Mouse (Mus musculus) midbrain, embryonic 12.5 days (tissue): ENCODE data around the gene AC129217.1. TPM values are rescaled to one million over a fixed set of nuclear protein-coding genes. Genes with fewer than 3 reads are reported as not detected.

Source experiments
- ATAC-seq: fragments of 200-750 bp; cut with Nextera tagmentation; 2 replicates; pipeline ENCODE4 v1.8.0; 2017; ENCODE audit warnings: low read depth, moderate TSS enrichment, moderate library complexity; ENCODE audit not compliant: low FRiP score
- H3K27ac ChIP-seq: fragments of 300-500 bp; sonication (generic); replicated peaks from 2 replicates; pipeline ENCODE4 v1.5.1; 2016; ENCODE audit warnings: mild to moderate bottlenecking
- H3K27me3 ChIP-seq: fragments of 300-500 bp; sonication (generic); 2 replicates; pipeline ENCODE4 v1.6.1; 2016; ENCODE audit warnings: mild to moderate bottlenecking
- H3K36me3 ChIP-seq: fragments of 300-500 bp; sonication (generic); 2 replicates; pipeline ENCODE4 v1.6.1; 2016
- H3K4me1 ChIP-seq: fragments of 300-500 bp; sonication (generic); 2 replicates; pipeline ENCODE4 v1.6.1; 2016
- H3K4me2 ChIP-seq: fragments of 300-500 bp; sonication (generic); replicated peaks from 2 replicates; pipeline ENCODE4 v1.6.1; 2016; ENCODE audit warnings: mild to moderate bottlenecking, moderate library complexity
- H3K4me3 ChIP-seq: fragments of 300-500 bp; sonication (generic); 2 replicates; pipeline ENCODE4 v1.5.1; 2016; ENCODE audit warnings: mild to moderate bottlenecking
- H3K9ac ChIP-seq: fragments of 300-500 bp; sonication (generic); replicated peaks from 2 replicates; pipeline ENCODE4 v1.6.1; 2016; ENCODE audit warnings: mild to moderate bottlenecking, moderate library complexity
- H3K9me3 ChIP-seq: fragments of 300-500 bp; sonication (generic); 2 replicates; pipeline ENCODE4 v1.6.1; 2016; ENCODE audit warnings: mild to moderate bottlenecking
- WGBS: fragments of 180-500 bp; shearing (Covaris S2); methylation state at CpG from one replicate; pipeline ENCODE4 v1.1.7; 2016; 5-methylcytosine and 5-hydroxymethylcytosine counted together
- polyA plus RNA-seq: library from polyadenylated mRNA; unstranded; fragments of >200 nt; fragmentation: Nextera tagmentation; extraction: Ambion mirVana; gene quantifications from 2 replicates; pipeline ENCODE4 v1.2.1, GENCODE M21; 2016

Gene AC129217.1
- not detected in 2 replicates for polyA plus RNA-seq

DNA sequence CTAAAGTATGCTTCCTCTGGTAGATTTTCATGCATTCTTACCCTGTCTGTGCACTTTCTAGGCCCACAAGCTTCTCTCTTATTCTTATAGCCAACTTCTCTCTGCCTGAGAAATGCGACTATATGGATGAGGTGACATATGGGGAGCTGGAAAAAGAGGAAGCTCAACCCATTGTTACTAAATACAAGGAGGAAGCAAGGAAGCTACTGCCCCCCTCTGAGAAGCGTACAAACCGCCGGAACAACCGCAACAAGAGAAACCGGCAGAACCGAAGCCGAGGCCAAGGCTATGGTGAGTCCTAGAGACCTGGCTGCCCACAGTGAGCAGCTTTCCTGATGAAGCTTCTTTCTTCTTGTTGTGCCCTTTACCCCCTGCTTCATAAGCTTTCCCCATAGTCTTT, at the start of gene AC129217.1:
Gene AC129217.1 (plus strand): TSS at position 114 of the 400 bp plus-strand sequence.
- Histone ChIP-seq H3K27ac (no peak within 1 kb of the TSS), H3K4me1 (no peaks in the 10 kb centered on the region), H3K9ac (no peak within 1 kb of the TSS), H3K4me3 (no peak within 1 kb of the TSS), H3K36me3 (peaks cover 98% of the 10 kb centered on the region), H3K9me3 (no peaks in the 10 kb centered on the region), H3K4me2 (no peak within 1 kb of the TSS), H3K27me3 (no peaks in the 10 kb centered on the region)
- WGBS: 90% methylated on average over 8 of the region's 8 CpGs
- ATAC-seq: no peak

GRCm38 (mm10) chr19:8786008-8786781, 43.4 kb upstream of the AC129217.1 start, which contains the start of gene Taf6l:
Gene Taf6l, minus strand, starts transcription at chr19:8786417.
- peaks cover 15% of the 10 kb centered on the region for H3K4me1 ChIP-seq
- no peaks in the 10 kb centered on the region for H3K9me3 ChIP-seq
- peak within 1 kb of the TSS; percentile 67 for H3K27ac ChIP-seq
- H3K27me3 ChIP-seq: no peaks in the 10 kb centered on the region
- peak; percentile 99 for ATAC-seq
- peaks cover 32% of the 10 kb centered on the region for H3K36me3 ChIP-seq
- H3K9ac ChIP-seq: peak within 1 kb of the TSS; percentile 76
- peak within 1 kb of the TSS; percentile 79 for H3K4me3 ChIP-seq
- under 1% methylated on average over 31 of the region's 32 CpGs for WGBS
- H3K4me2 ChIP-seq: peak within 1 kb of the TSS; percentile 69

DNA sequence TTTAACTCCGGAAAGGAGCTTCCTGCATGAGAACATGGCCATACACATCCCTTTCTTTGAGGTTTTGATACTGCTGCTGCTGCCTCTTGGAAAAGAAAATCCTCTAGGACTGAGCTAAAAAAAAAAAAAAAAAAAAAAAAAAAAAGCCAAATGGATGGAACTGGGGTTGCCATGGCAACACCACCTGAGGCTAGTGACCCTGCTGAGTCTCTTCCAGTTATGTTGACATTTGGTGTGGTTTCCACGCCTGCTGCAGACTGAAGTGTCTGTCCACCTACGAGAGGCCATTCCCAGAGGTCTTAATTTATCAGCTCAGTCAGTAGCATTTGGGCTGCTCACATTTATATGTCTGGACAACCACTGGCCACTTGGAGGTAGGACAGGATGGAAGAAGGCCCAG, 41.1 kb upstream of the AC129217.1 start:
- no peak overlapping the region for H3K4me3 ChIP-seq
- ATAC-seq: no peak
- no peaks in the 10 kb centered on the region for H3K27me3 ChIP-seq
- no peak overlapping the region for H3K9ac ChIP-seq
- peak overlapping the region; percentile 70 for H3K27ac ChIP-seq
- H3K36me3 ChIP-seq: peaks cover 22% of the 10 kb centered on the region
- H3K4me1 ChIP-seq: peaks cover 15% of the 10 kb centered on the region
- 20% methylated on average over 3 of the region's 3 CpGs for WGBS
- H3K4me2 ChIP-seq: no peak overlapping the region
- H3K9me3 ChIP-seq: no peaks in the 10 kb centered on the region

DNA sequence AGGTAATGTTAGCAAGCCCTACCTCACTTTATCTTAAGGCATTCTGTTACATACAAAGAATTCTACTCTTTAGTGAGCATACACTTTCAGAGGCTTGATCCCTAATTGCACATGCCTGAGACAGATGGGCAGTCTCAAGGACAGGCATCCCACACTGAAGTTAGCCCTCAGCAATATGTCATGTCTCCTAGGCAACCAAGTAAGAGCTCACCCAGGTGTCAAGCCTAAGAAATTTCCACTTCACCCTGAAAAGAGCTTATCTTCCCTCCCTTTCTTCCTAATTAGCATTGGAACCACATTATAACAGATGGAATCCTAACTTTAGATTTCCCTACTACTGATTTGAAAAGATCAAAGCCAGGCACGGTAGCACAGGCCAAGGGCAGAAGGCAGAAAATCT, 40.4 kb upstream of the AC129217.1 start:
- Histone ChIP-seq H3K4me1 (peaks cover 15% of the 10 kb centered on the region), H3K4me3 (no peak overlapping the region), H3K27me3 (no peaks in the 10 kb centered on the region), H3K9me3 (no peaks in the 10 kb centered on the region), H3K27ac (peak overlapping the region; percentile 70), H3K36me3 (peaks cover 22% of the 10 kb centered on the region), H3K9ac (no peak overlapping the region), H3K4me2 (no peak overlapping the region)
- ATAC-seq: no peak
- WGBS: 39% methylated on average over 1 of the region's 1 CpGs

DNA sequence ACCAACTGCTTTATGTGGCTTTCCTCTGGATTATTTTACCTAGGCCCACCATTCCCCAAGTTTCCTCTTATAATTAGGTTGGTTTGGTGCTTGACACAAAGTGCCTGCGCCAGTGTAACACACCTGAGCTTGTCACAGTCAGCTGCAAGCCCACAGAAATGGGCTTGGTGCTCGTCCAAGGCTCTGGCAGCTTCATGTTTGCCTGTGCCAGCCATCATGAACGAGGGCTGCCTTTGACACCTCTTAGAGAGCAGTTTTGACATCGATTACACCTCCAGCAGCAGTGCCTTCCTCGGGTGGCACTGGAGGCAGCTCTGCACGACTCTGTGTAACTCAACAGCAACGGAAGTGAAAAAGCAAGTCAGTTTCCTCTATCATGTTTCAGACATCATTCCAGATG, 39.4 kb upstream of the AC129217.1 start:
- H3K27me3 ChIP-seq: no peaks in the 10 kb centered on the region
- no peaks in the 10 kb centered on the region for H3K9me3 ChIP-seq
- no peak overlapping the region for H3K4me3 ChIP-seq
- peaks cover 14% of the 10 kb centered on the region for H3K4me1 ChIP-seq
- H3K4me2 ChIP-seq: no peak overlapping the region
- no peak overlapping the region for H3K9ac ChIP-seq
- 0 out of 2 replicates have a peak overlapping the region, but pooled peaks have one; percentile 39 for H3K27ac ChIP-seq
- 87% methylated on average over 7 of the region's 7 CpGs for WGBS
- H3K36me3 ChIP-seq: peaks cover 32% of the 10 kb centered on the region
- no peak for ATAC-seq

DNA sequence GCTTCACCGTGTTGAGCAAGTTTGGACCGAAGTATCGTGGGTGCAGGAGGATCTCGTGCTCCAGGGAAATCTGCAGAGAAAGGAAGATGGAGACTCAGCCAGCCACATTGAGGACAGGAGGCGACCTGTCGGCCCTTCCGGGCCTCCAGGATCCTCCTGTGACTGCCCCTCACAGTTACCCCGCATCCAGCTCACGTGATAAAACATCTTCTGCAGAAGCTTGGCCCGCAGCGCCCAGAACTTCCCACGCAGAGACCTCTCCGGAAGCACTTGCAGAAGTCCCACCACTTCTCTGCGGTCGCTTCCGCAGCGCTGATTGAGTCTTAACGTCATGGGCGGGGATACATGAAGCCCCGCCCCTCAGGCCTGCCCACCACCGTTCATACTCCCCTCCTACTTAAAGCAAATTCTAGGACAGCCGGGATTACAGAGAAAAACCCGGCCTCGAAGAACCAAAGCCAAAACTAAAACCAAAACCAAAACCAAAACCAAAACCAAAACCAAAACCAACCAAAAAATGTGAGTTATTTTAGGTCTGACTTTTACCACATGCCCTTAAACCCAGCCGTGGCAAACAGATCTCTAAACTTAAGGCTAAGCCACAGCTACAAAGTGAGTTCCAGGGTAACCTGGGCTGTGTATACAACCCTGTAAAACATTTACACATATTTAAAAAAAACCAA, 31.2 kb upstream of the AC129217.1 start, which contains the start of gene Polr2g:
Gene Polr2g (minus strand): TSS at position 314 of the 683 bp plus-strand sequence.
- Histone ChIP-seq H3K27me3 (peaks cover 4% of the 10 kb centered on the region; the same call in 1 of the 2 replicates), H3K4me1 (peaks cover 26% of the 10 kb centered on the region), H3K4me3 (peak within 1 kb of the TSS; percentile 78), H3K9me3 (no peaks in the 10 kb centered on the region), H3K36me3 (peaks cover 25% of the 10 kb centered on the region), H3K27ac (peak within 1 kb of the TSS; percentile 61), H3K9ac (peak within 1 kb of the TSS; percentile 81), H3K4me2 (peak within 1 kb of the TSS; percentile 93)
- ATAC-seq: peak; percentile 70
- 2% methylated on average over 25 of the region's 25 CpGs for WGBS

- Histone ChIP-seq H3K36me3 (peaks cover 20% of the 10 kb centered on the region), H3K4me2 (peak overlapping the region; percentile 93), H3K9ac (no peak overlapping the region; the same call in 1 of the 2 replicates), H3K9me3 (no peaks in the 10 kb centered on the region), H3K27ac (no peak overlapping the region), H3K4me3 (no peak overlapping the region), H3K27me3 (peaks cover 4% of the 10 kb centered on the region; the same call in 1 of the 2 replicates), H3K4me1 (peaks cover 28% of the 10 kb centered on the region)
- no peak for ATAC-seq
Observed at GRCm38 (mm10) chr19:8798947-8799315, 30.6 kb upstream of the AC129217.1 start.

DNA sequence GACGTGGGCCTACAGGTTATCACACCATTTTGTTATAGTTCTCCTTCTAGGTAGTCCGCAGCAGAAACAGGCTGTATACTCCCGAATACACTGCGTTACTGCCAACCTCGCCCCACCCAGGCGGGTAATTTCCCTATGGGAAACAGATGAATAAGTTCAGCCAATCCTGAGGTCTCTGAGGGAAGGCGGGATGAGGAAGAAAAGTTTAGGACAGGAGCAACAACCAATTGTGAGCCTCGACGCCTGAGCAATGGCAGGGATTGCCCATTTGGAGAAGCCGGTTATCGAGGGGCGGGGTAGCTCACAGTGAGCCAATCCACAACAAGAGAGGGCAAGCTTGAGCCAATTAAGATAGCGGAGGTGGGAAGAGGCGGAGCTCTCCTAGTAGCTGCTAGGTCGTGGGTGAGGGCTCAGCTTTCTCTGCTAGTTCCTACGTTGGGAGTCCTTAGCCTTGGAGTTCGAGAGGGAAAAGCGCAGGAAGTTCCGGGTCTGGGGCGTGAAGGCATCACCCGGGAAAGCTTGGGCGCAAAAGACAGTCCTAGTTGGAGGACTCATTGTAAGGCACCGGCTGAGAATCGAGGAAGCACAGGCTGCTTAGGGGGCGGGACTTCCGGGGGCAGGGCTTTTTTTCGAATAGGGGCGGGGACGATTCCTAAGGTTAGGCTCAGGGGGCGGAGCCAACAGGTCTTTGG, 27.3 kb upstream of the AC129217.1 start, which contains the start of gene Zbtb3:
Gene Zbtb3 (plus strand): TSS at position 426 of the 692 bp plus-strand sequence.
- Histone ChIP-seq H3K4me3 (peak within 1 kb of the TSS; percentile 66), H3K9me3 (no peaks in the 10 kb centered on the region), H3K36me3 (peaks cover 28% of the 10 kb centered on the region), H3K27ac (peak within 1 kb of the TSS; percentile 88), H3K9ac (peak within 1 kb of the TSS; percentile 52), H3K4me2 (peak within 1 kb of the TSS; percentile 59), H3K4me1 (peaks cover 25% of the 10 kb centered on the region), H3K27me3 (peaks cover 4% of the 10 kb centered on the region; the same call in 1 of the 2 replicates)
- under 1% methylated on average over 30 of the region's 30 CpGs for WGBS
- ATAC-seq: peak; percentile 97

DNA sequence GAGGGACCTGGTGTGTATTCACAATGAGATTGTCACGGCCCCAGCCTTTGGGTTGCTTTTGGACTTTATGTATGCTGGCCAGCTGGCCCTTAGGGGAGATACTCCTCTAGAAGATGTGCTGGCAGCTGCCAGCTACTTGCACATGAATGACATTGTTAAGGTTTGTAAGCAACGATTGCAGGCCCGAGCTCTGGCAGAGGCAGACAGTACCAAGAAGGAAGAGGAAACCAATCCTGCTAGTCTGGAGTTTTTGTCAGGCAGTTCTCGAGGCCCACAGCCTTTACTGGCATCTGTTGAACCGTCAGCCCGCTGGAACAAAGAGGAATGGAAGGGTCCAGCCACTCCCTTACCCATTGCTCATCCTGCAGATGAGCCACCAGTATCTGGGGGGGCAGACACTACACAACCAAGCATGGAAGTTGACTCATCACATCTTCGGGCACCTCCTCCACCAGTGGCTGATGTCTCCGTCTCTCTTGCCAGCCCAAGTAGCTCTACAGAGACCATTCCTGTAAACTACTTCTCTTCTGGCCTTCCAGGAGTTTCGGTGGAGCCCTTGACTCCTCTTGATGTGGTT, 26.3 kb upstream of the AC129217.1 start:
- H3K36me3 ChIP-seq: peaks cover 38% of the 10 kb centered on the region

DNA sequence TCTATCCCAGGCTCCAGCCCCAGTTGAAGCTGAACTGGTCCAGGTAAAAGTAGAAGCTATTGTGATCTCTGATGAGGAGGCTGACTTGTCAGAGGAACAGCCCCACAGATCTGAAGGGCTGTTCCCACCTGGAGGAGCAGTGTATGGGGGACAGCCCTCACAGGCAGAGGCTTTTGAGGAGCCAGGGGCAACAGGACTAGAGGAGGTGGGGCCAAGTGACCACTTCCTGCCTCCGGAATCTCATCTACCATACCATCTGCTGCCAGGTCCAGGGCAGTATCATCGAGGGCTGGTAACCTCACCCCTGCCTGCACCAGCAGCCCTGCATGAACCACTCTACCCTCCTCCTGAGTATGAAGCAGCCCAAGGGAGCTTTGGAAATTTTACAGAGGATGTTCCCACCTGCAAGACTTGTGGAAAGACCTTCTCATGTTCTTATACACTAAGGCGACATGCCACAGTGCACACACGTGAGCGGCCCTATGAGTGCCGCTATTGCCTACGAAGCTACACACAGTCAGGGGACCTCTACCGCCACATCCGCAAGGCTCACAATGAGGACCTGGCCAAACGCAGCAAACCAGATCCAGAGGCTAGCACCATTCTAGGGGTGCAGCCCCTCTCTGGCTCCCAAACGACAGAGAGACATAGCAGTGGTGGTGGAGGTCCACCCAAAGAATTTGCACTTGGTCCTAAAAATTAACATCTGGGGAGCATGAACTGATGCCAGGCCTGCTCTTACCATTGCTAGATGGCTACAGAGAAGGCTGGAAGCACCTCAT, 25.5 kb upstream of the AC129217.1 start:
- H3K27ac ChIP-seq: no peak overlapping the region
- H3K27me3 ChIP-seq: peaks cover 4% of the 10 kb centered on the region; the same call in 1 of the 2 replicates
- no peak overlapping the region for H3K9ac ChIP-seq
- no peak for ATAC-seq
- no peak overlapping the region for H3K4me2 ChIP-seq
- no peaks in the 10 kb centered on the region for H3K9me3 ChIP-seq
- H3K4me3 ChIP-seq: no peak overlapping the region
- WGBS: 93% methylated on average over 11 of the region's 11 CpGs
- H3K36me3 ChIP-seq: peaks cover 45% of the 10 kb centered on the region
- H3K4me1 ChIP-seq: peaks cover 14% of the 10 kb centered on the region

More for the DNA sequence above, 26.3 kb upstream of the AC129217.1 start:
- peaks cover 19% of the 10 kb centered on the region for H3K4me1 ChIP-seq
- H3K4me3 ChIP-seq: peak overlapping the region; percentile 66
- ATAC-seq: no peak
- 90% methylated on average over 9 of the region's 9 CpGs for WGBS
- H3K27ac ChIP-seq: peak overlapping the region; percentile 88; the same call in 1 of the 2 replicates
- 0 out of 2 replicates have a peak overlapping the region, but pooled peaks have one; percentile 50 for H3K9ac ChIP-seq
- H3K27me3 ChIP-seq: peaks cover 4% of the 10 kb centered on the region; the same call in 1 of the 2 replicates
- peak overlapping the region; percentile 59 for H3K4me2 ChIP-seq
- H3K9me3 ChIP-seq: no peaks in the 10 kb centered on the region

DNA sequence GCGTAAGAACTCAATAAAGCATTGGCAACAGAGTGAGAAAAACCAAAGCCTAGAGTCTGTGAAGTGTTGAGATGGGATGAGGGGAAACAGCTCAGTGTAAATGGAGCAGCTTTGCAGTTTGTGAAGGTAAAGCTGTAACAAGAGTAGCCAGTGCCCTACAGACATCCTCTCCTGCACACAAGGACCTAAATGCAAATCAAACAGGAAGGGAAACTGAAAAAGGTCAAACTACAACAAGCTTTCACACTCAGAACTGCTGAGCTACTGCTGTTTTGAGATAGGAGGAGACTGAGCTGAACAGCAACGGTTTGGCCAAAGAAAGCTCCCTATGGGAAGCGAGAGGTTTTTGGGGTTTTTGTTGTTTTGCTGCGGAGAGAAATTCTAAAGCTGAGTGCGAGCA, 22.8 kb upstream of the AC129217.1 start:
- H3K9ac ChIP-seq: no peak overlapping the region
- peaks cover 66% of the 10 kb centered on the region for H3K36me3 ChIP-seq
- 91% methylated on average over 5 of the region's 5 CpGs for WGBS

More for the DNA sequence above, 22.8 kb upstream of the AC129217.1 start:
- peaks cover 11% of the 10 kb centered on the region for H3K4me1 ChIP-seq
- ATAC-seq: no peak
- no peak overlapping the region for H3K4me2 ChIP-seq
- no peak overlapping the region for H3K27ac ChIP-seq
- H3K4me3 ChIP-seq: no peak overlapping the region
- H3K27me3 ChIP-seq: no peaks in the 10 kb centered on the region
- no peaks in the 10 kb centered on the region for H3K9me3 ChIP-seq
